Mouse (Mus musculus): ENCODE results near the gene 4930469K13Rik. TPM values are rescaled to one million over a fixed set of nuclear protein-coding genes. Genes with fewer than 3 reads are reported as not detected.
A peak's percentile ranks its signal among the peaks of the same experiment; 100 is the strongest.

The 4930469K13Rik gene
- total RNA-seq, 2 experiments from 2014 or later, result not detected

DNA sequence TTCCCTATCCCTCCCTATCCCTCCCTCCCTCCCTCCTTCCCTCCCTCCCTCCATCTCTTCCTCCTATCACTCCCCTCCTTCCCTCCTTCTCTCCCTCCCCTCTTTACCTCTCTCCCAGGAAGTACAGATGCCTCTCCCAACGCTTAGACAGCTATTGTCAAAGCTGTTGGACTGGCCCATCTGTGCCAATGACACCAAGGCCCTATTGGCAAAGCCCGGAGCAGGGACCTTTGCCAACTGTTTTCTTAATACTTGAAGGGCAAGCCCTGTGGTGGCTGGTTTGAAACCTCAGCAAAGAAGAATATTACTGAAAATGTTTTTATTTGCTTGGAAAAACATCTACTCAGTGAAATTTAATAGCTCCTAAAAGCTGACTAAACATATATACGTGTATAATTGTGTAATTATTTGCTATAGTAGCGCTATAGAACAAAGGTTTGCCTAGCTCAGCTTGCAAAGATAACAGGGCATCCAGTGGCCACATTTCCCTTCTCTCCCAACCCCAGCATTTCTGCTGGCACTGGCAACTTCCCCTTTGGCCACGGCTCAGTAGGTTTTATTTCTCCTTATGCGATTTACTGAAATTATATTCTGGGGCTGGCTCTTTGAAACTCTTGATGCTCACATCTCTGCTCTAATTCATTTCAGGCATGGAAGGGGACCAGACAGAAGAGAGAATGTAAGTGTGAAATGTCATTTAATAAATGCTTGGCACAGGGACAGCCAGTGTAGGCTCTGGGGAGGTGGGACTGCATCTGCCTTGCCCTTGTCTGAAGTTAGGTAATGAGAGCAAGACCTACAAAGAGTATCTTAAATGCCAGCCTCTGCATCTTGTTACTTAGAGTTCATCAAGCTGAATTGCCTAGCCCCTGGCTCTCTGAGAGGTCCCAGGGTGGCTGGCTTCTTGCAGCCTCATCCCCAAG lies 18.6 kb downstream of the 4930469K13Rik start:
- no peak for DNase-seq (ENCODE audit: low spot score)

DNA sequence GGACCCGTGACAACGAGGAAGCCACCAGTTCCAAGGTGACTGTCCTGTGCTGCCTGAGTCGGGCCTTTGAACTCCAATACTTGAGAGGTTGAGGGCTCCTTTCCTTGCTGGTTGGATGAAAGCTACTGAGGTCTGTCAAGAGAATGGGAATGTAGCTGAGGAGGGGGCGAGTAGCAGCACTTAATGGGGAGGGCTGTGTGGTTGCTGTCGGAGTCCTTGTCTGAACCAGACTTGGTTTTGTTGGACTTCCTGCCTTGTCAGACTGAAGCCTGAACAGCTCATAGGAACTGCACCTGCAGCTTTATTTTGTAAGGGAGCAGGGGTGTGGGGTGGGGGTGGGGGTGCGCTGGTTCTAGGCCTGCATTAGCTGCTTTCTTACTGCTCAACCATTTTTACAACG lies 19.8 kb downstream of the 4930469K13Rik start:
- DNase-seq (ENCODE audit: low spot score), result no peak

DNA sequence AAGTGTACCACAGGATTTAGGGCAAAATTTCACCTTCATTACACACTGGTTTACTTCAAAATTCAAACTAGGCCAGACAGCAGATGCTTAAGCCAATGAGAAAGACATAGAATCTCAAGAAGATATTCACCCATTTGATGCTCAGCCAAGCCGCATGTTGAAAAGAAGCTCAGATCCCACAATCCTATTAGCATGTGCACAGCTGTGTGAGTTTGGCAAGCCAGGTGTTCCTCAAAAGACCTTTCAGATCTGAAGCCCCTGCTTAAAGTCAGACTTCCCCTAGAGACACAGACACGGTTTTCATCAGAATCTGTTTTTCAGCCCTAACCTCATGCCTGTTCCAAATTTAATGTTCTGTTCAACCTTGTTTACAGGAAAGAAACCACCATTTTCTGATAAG lies 20.5 kb downstream of the 4930469K13Rik start:
- no peak for DNase-seq (ENCODE audit: low spot score)

DNA sequence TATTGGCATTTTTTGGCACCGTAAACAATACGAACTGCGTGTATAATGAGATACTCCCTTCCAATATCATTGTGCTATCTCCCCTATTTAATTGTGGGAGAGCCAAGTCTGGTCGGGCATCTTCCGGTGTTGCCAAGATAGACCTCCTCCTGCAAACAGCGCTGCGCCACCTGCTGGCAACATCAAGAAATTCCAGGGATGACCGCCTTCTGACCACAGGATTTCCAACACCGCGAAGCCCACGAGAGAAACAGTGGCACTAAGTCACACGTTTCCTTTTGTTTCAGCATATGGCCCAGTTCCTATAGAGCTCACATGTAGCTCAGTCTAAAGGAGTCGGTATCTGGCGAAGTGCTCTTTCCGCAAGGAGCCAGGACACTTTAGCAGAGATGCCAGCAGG lies 24.6 kb downstream of the 4930469K13Rik start:
- DNase-seq (ENCODE audit: low spot score), result peak; percentile 58

DNA sequence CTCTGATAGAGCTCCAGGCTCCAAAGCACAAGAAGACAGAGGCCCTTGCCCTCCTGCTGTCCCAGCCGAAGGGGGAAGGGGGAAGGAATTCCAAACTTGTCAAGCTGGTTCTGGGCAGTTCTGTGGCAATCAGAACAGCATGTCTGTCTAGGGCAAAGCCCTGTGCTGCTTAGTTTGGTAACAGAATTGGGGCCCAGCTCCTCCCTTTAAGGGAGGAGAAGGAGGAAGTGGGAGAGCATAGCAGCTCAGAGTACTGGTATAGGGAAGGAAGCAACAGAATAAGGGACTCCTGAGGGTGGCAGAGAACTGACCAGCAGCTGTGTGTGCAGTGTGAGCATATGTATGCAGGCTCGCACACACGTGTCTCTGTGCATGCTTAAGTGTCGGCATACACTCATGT lies 26.0 kb downstream of the 4930469K13Rik start:
- DNase-seq (ENCODE audit: low spot score), result no peak

DNA sequence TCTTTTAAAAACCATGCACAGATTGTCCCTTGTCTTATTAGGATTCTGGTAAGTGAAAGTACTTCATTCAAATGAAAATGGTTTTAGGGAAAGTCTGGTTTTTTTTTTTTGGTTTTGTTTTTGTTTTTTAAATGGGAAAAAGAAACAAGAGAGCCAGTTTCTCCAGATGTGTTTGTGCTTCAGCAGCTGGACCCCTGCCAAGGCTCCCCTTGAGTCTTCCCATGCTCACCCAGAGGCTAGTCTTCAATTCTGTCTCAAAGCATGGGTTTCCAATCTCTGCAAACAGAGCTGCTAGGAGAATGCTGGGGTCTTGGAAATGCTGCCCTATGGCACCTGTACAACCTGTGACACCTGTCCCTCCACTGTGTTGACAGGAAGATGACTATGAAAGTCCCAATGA lies 27.8 kb downstream of the 4930469K13Rik start:
- DNase-seq (ENCODE audit: low spot score), result no peak

DNA sequence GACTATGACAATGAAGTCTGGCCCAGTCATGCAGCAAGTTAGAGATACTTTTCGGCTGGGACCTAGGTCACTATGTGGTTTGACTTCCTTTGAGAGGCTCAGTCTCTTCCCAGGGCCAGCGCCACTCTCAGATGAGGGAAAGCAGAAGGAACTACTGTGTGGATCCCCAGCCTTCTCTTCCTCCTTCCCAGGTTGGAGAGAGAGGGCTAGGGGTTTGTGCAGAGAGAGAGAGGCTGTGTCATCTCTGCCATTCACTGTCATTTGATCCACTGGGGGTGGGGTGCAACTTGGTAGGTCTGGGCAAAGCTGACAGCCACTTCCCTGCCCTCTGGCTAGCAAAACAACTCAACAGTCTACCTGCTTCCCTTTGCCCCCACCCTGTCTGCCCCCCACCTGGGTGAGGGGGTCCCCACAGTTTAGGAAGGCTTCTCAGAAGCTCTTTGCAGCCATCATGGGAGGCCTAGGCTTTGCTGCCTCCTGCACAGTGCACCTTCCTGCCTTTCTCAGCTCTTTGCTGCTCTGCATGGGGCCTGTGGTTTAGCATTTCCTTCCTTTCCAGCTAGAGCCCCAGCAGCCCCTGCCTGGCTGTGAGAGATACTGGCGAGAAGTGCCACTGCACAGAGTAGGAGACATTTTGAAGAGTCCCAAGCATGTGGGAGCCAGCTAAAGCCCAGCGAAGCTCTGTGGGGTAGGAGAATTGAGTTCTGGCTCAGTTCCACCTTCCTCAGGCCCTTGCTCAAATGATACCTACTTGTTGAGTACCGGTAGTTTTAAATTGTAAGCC lies 34.5 kb downstream of the 4930469K13Rik start:
- no peak for DNase-seq (ENCODE audit: low spot score)

DNA sequence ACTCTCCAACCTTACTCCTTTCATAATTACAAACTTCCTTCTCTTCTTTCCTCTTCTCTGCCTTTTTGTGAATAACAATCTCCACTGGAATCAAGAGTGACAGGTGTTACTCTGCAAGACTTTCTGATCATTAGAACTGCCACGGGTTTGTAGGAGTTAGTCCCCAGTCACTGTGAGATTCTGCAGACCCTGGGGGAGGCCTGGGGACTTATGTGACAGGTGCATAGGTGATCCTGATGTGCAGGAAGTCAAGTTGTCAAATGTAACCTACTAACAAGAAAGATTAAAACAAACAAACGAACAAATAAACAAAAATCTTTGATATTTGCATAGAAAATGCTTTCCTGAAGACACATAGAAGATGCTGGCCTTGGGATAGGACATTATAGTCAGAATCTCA lies 35.1 kb downstream of the 4930469K13Rik start:
- DNase-seq (ENCODE audit: low spot score), result no peak

DNA sequence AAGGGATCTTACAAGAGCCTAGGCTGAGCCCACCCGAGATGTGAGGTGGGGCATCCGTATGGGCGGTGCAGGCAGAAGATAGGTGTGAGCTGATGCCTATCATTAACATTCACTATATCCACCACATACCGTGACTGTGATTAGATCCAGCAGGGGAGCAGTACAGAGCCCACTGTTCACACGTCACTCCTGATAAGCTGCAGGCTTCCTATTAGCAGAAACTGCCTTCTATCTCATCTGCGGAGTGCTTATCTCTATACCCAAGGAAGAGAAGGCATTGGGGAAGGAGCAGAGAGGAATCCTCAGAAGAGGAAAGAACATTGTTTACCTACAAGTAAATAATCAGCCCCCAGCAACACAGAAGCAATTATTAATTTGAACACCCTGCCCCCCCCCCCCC lies 36.6 kb downstream of the 4930469K13Rik start:
- no peak for DNase-seq (ENCODE audit: low spot score)

DNA sequence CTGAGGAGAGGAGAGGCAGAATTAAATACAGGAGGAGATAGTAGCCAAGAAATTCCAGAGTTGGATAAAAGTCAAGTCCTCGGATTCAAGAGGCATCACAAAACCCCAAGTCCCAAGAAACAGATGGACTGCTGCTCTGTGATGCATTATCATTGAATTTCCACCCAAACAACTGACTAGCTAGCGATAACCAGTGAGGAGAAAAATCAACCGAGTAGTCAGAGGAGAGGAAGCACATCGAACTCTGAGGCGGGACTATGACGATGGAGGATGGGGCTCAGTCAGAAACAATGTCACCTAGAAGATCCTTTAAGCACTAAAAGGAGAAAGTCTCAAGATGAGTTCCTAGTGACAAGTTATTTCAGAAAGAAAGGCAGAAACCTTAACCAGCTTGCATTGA lies 39.4 kb downstream of the 4930469K13Rik start:
- no peak for DNase-seq (ENCODE audit: low spot score)

DNA sequence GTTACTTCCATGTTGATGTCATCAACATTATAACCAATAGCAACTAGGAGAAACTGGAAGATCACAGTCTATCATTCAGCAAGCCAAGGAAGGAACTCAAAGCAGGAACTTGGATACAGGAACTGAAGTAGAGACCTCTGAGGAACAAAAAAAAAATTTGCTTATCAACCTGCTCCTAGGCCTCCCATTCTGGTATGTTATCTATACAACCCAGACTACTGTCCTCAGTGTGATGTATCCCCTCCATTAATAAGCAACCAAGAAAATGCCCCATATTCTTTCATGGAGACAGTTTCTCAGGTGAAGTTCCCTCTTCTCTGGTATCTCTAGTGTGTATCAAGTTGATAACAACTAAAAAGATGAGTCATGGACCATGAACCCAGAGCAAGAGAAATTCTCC lies 40.0 kb downstream of the 4930469K13Rik start:
- no peak for DNase-seq (ENCODE audit: low spot score)

DNA sequence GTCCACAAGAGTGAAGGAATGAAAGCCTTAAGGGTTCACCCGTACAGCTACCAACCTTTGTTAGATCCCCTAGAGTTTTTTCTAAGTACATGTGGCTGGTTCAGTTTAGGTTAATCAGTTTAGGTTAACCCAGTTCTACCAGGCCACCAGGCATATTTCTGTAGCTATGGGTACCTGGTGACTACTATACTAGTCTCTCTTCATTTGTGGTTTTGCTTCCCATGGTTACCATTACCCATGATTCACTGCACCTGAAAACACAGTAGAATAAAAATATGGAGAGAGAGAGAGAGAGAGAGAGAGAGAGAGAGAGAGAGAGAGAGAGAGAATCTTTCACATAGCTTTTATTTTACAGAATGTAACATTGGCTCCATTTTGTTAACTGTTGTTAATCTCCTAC lies 41.6 kb downstream of the 4930469K13Rik start:
- DNase-seq (ENCODE audit: low spot score), result no peak

DNA sequence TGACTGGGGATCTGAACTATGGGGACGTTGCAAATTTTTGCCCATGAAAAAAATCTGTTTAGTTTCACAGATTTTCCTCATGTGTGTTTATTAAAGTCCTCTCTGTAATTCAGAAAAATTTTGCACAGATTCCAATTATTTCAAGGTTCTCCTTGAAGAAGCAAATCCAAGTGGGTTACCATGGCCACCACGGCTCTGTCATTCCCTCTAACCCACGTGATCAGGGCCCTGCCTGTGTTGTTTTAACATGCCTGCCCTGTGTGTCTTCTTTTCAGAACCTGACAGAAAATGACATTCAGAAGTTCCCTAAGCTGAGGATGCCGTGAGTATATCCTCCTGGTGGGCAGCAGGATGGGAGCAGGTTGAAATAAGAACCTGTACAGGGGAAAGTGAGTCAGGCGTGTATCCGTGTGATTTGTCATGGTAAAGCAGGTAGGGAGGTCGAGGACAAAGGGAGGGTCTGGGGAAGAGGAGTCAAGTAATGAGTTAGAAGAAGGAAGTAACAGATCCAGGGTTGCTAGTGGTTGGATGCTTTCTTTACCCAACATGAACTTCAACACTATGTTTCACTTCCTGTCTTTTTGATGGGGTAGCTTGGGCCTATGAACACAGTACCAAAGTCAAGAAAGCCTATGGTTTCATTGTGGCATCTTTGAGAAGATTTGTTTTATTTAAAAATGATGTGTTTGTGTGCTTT lies 44.2 kb downstream of the 4930469K13Rik start:
- no peak for DNase-seq (ENCODE audit: low spot score)

DNA sequence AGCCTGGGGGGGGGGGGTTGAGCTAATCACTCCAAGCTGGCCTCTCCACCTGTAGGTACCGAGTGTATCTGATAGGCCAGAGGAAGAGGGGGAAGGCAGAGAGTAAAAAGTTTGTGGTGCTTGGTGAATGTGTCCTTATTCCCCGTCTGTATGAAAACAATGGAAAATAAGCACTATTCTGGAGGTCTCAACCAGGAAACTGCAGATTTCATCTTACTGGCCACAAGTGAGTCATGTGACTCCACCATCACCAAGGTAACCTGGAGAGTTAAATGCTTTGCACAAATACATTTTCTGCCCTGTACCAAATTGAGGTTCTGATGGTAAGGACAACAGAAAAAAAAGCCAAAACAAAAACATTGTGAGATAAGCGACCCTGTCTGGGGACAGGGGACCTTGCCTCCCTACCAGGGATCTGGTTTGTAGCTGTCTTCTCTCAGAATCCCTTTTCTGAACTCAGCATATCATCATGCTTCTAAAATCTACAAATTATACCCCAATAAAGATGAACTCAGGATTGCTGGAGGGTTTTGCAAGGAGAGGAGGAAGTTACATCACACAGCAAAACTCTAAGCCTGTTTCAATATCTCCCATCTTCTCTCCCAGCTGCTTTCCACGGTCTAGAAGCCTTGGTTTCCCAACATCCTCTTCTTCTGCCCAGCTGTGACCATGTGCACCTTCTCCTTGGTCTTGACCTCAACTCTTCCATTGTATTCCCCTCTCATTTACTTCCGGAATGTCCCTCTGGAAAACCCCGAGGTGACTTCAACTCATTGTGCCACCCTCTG lies 45.1 kb downstream of the 4930469K13Rik start:
- DNase-seq (ENCODE audit: low spot score), result no peak

DNA sequence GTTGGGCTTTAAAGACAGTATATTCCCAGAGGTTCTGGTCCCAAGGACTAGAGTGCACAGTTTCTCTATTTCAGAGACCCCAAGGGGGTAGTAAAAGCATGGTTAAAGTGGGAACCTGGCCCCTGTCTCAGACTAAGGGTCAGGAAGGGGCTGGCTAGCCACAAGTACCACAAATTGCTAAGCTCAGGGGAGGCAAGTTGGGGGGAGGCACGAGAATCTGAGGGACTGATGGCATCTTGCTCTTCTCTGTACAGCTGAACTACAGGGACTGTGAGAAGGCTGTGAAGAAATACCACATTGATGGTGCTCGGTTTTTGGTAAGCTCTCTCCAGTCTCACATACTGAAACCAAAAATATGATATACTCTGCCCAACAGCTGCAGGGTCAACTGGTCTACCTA lies 47.7 kb downstream of the 4930469K13Rik start:
- no peak for DNase-seq (ENCODE audit: low spot score)

DNA sequence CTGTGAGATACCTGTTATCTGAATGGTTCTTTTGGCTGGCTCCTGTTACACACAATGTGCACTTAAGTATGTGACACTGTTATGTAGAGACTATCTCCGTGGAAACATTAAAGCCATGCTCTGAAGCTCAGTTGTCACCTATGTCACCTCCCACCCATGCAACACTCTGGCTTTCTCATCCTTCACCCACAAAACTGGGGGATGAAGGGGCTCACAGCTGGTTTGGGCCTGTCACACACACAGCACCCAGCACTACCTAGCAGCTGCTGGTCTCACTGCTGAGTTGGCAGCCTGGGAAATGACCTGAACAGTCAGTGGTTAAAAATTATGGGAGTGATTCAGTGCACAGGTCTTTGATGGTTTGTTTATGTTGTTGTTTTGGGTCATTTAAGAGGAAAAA lies 48.3 kb downstream of the 4930469K13Rik start:
- DNase-seq (ENCODE audit: low spot score), result no peak

DNA sequence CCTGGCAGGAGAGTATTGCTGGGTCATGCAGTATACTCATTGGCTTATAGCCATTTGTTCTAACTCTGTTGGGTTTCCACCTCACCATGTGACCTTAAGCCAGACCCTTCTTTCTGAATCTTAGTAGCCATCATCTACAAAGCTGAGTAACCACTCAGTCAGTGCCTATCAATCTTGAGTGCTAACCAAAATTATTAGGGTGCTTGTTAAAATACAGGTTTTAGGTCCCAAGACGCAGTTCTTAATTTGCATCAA lies 49.3 kb downstream of the 4930469K13Rik start:
- DNase-seq (ENCODE audit: low spot score), result no peak

DNA sequence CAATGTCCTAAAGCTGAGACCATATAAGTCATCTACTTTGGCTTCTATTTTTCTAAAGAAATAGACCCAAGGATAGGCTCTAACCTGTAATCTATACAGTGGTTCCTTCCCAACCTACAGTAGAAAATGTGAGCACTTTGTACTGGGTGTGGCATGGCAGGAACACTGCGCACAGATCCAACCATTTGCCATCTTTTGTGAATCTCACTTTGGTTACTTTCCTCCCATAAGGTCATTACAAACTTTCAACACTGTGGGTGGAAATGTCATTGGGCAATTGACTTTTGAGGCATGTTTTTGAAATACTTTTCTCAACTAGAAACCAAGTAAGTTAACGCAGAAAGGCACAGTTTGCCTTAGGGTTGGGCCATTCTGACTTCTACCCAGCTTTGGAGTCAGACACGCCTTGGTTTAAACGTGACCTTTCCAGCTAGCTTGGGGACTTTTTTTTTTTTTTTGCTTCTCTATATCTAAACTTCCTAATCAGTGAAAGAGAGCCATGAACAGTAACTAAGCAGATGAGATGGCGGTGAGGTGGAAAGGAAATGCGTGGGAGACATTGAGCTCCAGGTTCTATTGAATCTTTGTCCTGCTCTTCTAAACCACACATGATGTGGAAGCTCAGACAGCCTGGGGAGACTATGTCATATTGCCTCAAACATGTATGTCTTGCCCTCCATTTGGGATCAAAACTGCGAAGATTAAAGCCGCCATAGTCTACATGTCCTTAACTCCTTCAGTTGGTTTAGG lies 49.8 kb downstream of the 4930469K13Rik start:
- no peak for DNase-seq (ENCODE audit: low spot score)

DNA sequence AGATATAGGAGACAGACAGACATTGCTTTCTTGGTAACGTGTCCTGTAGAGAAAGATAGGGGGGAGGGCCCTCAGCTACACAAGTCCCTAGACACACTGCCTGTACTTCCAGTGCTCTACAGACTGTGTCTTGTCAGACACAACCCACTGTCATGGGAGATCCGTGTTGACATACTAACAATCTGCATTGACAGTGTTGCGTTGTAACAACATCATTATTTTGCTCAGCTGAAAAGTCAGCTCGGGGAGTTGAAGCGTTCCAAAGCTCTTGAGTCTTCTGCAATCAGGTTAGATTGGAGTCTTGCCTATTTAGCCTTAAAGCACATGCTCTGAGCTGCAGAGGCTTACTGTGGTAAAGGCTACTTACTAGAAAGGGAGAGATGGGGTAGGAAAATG lies 50.8 kb downstream of the 4930469K13Rik start:
- DNase-seq (ENCODE audit: low spot score), result no peak

DNA sequence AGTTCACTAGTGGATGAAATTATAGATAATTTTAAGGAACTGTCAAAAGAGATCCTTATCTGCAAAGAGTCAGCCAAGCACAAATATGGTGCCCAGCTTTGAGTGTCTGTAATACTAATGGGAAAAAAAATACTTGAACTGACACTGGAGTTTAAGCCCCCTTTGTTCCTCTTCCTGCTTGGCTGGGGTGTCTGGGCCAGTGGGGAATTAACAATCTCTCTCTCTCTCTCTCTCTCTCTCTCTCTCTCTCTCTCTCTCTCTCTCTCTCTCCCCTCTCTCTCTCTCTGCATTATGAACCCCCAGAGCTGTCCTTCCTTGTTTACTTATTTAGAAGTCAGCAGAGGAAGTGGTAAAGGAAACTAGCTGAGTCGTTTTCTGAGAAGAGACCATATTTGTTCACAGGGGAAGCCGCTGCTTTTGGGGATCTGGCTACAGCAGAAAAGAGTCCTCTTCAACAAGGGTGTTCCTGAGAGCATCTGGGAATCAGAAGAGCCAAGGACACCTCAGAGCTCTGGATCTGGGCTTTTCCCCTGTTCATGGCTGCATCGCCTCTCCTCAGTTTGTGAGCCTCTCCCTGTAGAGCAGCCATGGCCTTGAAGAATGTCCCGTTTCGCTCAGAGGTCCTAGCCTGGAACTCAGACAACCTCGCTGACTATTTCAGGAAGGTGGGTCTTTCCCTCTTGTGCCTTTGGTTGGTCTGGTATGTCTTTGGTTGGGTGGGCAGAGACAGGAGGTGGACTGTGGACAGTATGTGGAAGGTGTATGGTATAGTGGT lies 51.4 kb downstream of the 4930469K13Rik start, which contains the start of gene Lcp2:
Gene Lcp2, plus strand, starts transcription at position 154 of the 775 bp plus-strand sequence.
- no peak for DNase-seq (ENCODE audit: low spot score)
